Mouse (Mus musculus): ENCODE data around the gene Nup62.

Nup62 gene

DNA sequence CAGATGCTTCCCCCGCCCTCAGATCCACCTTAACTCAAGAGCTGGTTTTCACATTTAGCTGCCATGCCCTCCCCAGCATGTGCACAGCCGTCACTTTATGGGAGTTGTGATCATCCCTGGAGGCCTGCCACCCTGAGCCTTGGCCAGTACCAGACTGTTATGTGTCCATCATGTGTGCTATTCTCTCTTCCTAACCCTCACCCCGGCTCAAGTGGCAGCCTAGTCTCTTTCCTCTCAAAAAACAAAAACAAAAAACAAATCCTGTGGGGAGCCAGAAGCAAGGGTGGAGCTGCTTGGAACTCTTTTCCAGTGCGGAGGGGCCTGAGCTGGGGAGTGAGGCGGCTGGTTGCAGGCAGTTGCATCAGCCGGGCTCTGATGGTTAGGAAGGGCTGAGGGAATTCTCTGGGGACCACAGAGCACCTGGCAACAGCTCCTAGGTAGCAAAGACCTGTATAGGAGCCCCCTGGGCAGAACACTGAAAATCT lies 2.9 kb downstream of the Nup62 start:
- peak; percentile 28 for DNase-seq (ENCODE audit: low spot score)

GRCm38 (mm10) chr7:44819391-44819790 lies 3.5 kb downstream of the Nup62 start:
- DNase-seq (ENCODE audit: low spot score), result peak; percentile 1

- DNase-seq (ENCODE audit: low spot score), result peak; percentile 1
Observed at GRCm38 (mm10) chr7:44819863-44820262, 4.0 kb downstream of the Nup62 start.

- DNase-seq (ENCODE audit: low spot score), result no peak
Observed at GRCm38 (mm10) chr7:44820525-44820924, 4.6 kb downstream of the Nup62 start.

GRCm38 (mm10) chr7:44821666-44822448 lies 6.0 kb downstream of the Nup62 start:
- peak; percentile 2 for DNase-seq (ENCODE audit: low spot score)

DNA sequence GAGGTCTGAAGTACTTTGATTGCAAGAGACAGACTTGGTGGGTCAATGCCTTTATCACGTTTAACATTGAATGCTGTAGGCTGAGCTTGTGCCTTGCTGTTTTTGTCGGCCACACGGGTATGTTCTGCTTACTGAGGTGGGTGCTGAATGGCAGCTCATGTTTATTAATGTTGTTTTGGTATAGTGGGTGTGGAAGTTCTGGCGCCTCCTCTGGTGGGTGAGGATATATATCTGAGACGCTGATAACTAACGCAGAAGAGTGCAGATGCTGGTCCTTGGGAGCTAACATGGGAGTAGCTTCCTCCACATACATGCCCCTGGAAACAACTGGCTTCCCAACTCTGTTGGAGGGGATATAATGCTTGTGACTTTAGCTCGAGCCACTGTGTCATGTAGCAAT lies 7.5 kb downstream of the Nup62 start:
- DNase-seq (ENCODE audit: low spot score), result no peak

DNA sequence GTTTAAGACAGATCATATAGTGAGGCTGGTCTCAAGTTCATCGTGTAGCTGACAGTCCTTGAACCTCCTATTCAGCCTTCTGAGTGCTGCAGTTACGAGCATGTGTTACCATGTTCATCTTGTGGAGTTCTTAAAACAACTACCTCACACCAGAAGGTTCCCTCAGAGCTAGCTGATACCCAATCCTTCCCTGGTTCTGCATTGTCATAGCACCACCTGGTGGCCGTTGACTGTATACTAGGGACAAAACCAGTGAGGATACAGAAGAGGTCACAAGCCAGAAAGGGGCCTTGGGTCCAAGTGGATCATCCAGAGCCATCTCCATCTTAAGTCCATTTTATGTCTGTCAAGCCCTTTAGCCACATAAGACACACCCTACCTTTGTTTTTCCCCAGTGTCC lies 9.0 kb downstream of the Nup62 start:
- peak; percentile 86 for DNase-seq (ENCODE audit: low spot score)

GRCm38 (mm10) chr7:44826771-44827170 lies 10.9 kb downstream of the Nup62 start:
- DNase-seq (ENCODE audit: low spot score), result no peak

- no peak for DNase-seq (ENCODE audit: low spot score)
Observed at GRCm38 (mm10) chr7:44828706-44829105, 12.8 kb downstream of the Nup62 start.

DNA sequence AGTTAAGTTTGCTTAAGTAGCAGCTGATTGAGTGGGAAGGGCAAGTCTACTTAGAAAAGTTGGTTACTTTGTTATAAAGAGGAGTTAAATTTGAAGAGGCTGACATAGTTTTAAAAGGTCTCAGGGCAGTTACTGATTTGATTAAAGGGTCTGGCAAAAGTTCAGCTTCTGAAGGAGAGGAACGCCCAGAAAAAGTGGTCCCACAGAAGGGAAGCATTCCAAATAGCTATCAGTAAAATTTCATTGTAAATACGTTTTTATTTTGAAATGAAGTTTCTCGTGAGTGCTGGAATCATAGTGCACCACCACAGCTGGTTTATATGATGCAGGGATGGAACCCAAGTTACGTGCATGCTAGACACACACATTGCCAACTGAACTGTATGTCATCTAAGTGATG lies 16.9 kb downstream of the Nup62 start:
- no peak for DNase-seq (ENCODE audit: low spot score)

DNA sequence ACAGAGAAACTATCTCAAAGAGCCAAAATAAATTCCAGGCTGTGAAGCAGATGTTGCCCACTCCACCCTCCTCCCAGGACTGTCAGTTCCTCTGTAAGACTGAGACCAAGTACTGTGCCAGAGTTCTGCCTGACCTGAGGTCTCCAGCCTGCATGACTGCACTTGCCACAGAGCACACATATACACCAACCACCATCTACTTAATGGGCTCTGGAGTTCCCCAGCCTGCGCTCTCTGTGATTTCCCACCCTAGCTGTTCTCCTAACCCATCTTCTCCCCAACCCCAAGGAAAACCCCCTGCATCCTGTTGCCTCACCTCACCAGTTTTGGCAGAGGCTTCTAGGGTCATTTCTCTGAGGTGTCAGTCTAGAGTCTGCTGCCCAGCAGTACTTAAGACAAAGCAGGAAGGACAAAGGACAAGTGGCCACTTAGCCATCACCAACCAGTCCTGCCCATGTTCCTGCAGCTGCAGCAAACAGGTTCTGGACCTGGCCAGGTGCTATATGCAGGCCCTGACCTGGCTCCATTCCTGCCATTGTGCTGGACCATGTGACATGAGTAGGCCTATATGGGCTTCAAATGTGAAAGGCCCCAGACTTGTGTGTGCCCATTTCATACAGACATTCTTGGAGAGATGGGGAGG lies 19.6 kb downstream of the Nup62 start:
- peak; percentile 12 for DNase-seq (ENCODE audit: low spot score)

GRCm38 (mm10) chr7:44836016-44836404 lies 20.1 kb downstream of the Nup62 start:
- DNase-seq (ENCODE audit: low spot score), result peak; percentile 22

DNA sequence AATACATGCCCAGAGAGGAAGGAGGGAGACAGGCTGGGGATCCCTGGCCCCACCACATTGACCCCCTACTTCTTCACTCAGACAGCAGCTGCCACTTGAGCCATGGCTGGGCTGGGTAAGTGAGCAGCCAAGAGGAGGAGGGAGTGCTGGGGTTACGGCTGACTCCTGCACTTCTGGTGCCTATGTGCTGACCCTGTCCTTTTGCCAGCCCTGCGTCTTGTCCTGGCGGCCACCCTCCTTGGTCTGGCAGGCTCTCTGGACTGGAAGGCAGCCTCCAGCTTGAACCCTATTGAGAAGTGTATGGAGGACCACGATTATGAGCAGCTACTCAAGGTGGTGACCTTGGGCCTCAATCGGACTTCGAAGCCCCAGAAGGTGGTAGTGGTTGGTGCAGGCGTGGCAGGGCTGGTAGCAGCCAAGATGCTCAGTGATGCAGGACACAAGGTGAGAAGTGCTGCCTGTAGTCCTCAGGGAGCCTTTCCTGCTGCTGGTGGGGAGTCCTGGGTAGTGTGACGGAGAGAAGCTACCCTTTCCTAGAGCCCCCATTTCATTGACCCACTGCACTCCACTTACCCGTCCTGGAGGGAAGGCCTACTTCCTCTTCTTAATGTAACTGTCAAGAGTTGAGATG lies 20.6 kb downstream of the Nup62 start:
- DNase-seq (ENCODE audit: low spot score), result no peak

DNA sequence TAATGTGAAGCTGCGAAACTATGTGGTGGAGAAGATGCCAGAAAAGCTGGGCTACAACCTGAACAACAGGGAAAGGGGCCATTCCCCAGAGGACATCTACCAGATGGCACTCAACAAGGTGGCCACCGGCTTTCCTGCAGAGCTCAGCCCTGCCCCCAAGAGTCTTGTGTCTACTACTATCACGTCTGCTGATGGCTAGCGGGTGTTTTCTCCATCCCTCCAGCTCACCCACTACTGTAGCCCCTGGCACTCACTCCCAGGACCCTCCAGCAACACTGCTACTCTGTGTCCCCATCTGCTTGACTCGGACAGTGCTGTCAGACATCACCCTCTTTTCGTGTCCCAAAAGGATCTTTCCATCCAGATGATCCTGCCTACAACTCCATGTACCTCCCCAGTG lies 22.2 kb downstream of the Nup62 start:
- DNase-seq (ENCODE audit: low spot score), result no peak

DNA sequence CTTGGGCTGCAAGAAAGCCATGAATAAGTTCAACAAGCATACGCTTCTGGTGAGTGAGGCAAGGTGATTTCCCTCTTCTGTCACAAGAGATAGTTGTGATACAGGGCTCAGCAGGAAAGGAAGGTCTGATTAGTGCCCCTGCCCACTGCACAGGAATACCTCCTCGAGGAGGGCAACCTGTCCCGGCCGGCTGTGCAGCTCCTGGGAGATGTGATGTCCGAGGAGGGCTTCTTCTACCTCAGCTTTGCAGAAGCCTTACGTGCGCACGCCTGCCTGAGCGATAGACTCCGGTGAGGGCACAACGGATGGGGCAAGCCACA lies 23.2 kb downstream of the Nup62 start:
- DNase-seq (ENCODE audit: low spot score), result no peak

DNA sequence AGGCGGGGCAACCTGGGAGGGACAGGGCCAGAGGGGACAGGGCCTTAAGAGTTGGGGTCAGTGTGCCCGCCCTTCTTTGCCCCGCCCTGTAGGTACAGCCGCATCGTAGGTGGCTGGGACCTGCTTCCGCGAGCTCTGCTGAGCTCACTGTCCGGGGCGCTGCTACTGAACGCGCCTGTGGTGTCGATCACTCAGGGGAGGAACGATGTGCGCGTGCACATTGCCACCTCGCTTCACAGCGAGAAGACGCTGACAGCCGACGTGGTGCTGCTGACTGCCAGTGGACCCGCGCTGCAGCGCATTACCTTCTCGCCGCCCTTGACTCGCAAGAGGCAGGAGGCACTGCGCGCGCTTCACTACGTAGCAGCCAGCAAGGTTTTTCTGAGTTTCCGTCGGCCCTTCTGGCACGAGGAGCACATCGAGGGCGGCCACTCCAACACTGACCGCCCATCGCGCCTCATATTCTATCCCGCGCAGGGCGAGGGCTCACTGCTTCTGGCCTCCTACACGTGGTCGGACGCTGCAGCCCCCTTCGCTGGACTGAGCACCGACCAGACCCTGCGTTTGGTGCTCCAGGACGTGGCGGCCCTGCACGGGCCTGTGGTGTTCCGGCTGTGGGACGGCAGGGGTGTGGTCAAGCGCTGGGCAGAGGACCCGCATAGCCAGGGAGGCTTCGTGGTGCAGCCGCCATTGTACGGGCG lies 23.8 kb downstream of the Nup62 start:
- no peak for DNase-seq (ENCODE audit: low spot score)

DNA sequence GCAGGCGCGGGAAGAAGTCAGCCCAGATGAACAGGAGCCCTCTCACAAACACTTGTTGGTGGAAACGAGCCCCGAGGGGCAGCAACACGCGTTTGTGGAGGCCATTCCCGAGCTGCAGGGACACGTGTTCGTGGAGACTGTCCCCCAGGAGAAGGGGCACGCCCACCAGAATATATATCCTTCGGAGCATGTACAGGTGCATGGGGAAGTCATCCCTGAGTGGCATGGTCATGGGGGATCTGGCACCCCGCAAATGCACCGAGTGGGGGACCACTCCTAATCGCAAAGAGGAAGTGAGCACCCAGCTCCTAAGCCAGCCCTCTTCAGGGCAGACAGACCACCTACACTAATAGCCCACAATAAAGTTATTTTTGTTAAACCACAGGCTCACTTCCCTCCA lies 24.5 kb downstream of the Nup62 start:
- DNase-seq (ENCODE audit: low spot score), result no peak

DNA sequence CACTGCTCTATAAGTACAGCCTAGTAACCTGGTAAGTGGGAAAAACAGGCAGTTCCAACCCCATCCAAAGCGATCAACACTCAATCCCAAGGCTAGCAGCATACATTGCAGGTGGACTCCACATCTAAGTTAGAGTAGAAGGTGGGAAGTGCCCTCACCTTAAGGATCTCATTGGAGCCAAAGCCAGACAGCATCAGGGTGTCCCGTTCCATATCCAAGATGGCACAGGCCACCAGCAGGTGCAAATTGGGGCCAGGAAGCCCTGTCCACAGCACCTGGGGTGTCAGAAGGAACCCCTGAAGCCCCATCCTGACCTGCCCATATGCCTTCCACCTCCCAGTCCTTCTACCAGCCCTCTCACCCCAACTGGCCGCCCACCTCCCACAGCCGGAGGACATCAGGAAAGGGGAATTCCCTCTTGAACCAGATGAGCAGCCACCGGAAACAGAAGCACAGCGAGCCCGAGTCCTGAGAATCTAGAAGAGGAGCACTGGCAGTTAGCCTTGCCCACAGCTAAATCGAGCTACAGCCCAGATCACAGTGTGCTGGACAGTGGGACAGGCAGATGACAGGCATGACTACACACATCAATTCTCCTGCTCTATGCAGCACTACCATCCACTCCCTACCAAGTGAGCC lies 26.1 kb downstream of the Nup62 start:
- DNase-seq (ENCODE audit: low spot score), result no peak

GRCm38 (mm10) chr7:44845006-44845405 lies 29.1 kb downstream of the Nup62 start:
- DNase-seq (ENCODE audit: low spot score), result no peak

- no peak for DNase-seq (ENCODE audit: low spot score)
Observed at GRCm38 (mm10) chr7:44846804-44847203, 30.9 kb downstream of the Nup62 start.

- no peak for DNase-seq (ENCODE audit: low spot score)
Observed at GRCm38 (mm10) chr7:44847772-44848171, 31.9 kb downstream of the Nup62 start.

All from layer of hippocampus, adult 11-12 months (tissue).